Mouse (Mus musculus): ENCODE measurements around the gene Dcdc2a. TPM values are rescaled to one million over a fixed set of nuclear protein-coding genes. Genes with fewer than 3 reads are reported as not detected.
A peak's percentile ranks its signal among the peaks of the same experiment; 100 is the strongest.

Dcdc2a gene
- polyA plus RNA-seq, 1 experiment from 2014 or later = 1.4 TPM

DNA sequence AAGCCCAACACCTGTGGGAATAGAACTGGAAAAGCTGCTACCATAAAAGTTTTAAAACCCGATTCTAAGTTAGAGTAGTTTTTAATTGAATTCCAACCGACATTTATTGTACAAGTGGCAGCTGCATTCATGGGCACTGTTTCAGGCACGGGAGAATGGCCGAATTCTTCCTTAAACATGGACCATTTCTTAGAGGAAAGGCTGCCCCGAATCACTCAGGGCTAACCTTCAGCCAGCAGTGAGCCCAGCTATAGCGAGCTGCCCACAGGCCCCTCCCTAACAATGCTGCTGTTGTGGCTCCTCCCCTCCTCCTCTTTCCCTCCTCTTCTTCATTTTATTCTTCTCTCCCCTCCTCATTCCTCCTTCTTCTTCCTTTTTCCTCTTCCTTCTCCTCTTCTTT, 44.8 kb downstream of the Dcdc2a start:
- H3K9me3 ChIP-seq (replicated peaks; ENCODE audit: control insufficient read depth, low read length) = no peaks in the 10 kb centered on the region
- H3K4me2 ChIP-seq (ENCODE audit: low read length) = no peak overlapping the region
- H3K4me1 ChIP-seq (ENCODE audit: control insufficient read depth, insufficient read depth, low read length) = no peaks in the 10 kb centered on the region
- no peaks in the 10 kb centered on the region for H3K36me3 ChIP-seq (ENCODE audit: control insufficient read depth, insufficient read depth, low read length)
- H3K27me3 ChIP-seq (replicated peaks; ENCODE audit: control insufficient read depth, insufficient read depth, low read length) = no peaks in the 10 kb centered on the region
- no peak overlapping the region for H3K4me3 ChIP-seq (ENCODE audit: low read depth, low read length)
- no peak overlapping the region for H3K9ac ChIP-seq (ENCODE audit: low read length)
- no peak for ATAC-seq
- WGBS = 70% methylated on average over 6 of the region's 6 CpGs
- no peak overlapping the region for H3K27ac ChIP-seq (ENCODE audit: low read depth, low read length)
- no peak for DNase-seq (ENCODE audit: low spot score)

- Histone ChIP-seq H3K9me3 (replicated peaks; ENCODE audit: control insufficient read depth, low read length) (no peaks in the 10 kb centered on the region), H3K27ac (ENCODE audit: low read depth, low read length) (no peak overlapping the region), H3K36me3 (ENCODE audit: control insufficient read depth, insufficient read depth, low read length) (no peaks in the 10 kb centered on the region), H3K4me2 (ENCODE audit: low read length) (no peak overlapping the region), H3K27me3 (replicated peaks; ENCODE audit: control insufficient read depth, insufficient read depth, low read length) (no peaks in the 10 kb centered on the region), H3K9ac (ENCODE audit: low read length) (no peak overlapping the region), H3K4me1 (ENCODE audit: control insufficient read depth, insufficient read depth, low read length) (no peaks in the 10 kb centered on the region), H3K4me3 (ENCODE audit: low read depth, low read length) (no peak overlapping the region)
- ATAC-seq (no peak), DNase-seq (ENCODE audit: low spot score) (no peak)
Measured at GRCm38 (mm10) chr13:25105671-25106070, 49.9 kb downstream of the Dcdc2a start.

DNA sequence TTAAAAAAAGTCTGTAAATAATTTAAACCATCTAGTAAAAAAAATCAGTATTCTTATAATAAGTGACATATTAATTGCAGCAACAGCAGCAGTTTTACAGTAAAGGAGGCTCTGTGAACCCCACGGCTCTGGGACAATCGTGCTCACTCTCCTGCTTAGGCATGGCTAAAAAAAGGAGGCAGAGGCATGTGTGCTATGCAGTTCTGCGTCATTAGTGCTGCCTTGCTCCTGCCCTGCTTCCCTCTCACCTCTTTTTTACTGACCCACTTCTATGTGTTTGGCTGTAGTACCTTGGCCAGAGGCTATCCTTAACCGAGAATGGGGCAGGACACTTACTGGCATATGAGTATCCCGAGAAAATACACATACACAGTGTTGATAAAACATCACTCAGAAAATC, 50.9 kb downstream of the Dcdc2a start:
- no peak overlapping the region for H3K9ac ChIP-seq (ENCODE audit: low read length)
- 83% methylated on average over 5 of the region's 5 CpGs for WGBS
- H3K4me3 ChIP-seq (ENCODE audit: low read depth, low read length) = no peak overlapping the region
- ATAC-seq (no peak), DNase-seq (ENCODE audit: low spot score) (no peak)
- H3K4me1 ChIP-seq (ENCODE audit: control insufficient read depth, insufficient read depth, low read length) = no peaks in the 10 kb centered on the region
- no peaks in the 10 kb centered on the region for H3K36me3 ChIP-seq (ENCODE audit: control insufficient read depth, insufficient read depth, low read length)
- H3K27ac ChIP-seq (ENCODE audit: low read depth, low read length) = no peak overlapping the region
- no peak overlapping the region for H3K4me2 ChIP-seq (ENCODE audit: low read length)
- no peaks in the 10 kb centered on the region for H3K9me3 ChIP-seq (replicated peaks; ENCODE audit: control insufficient read depth, low read length)
- no peaks in the 10 kb centered on the region for H3K27me3 ChIP-seq (replicated peaks; ENCODE audit: control insufficient read depth, insufficient read depth, low read length)

DNA sequence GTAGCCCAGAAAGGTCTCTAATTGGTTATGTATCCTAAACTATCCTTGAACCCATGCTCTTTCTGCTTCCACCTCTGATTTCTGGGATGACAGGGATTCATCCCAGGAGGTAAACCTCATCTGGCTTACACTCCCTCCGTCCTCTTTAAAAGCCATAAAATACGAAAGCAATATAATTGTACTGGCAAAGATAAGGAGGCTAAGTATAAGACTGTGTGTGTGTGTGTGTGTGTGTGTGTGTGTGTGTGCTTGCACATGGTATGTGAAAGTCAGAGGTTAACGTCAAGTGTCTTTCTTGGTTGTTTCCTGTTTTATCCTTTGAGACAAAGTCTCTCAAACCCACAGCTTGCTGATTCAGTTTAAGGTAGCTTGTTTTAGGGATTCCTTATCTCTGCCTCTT, 52.5 kb downstream of the Dcdc2a start:
- no peak overlapping the region for H3K27ac ChIP-seq (ENCODE audit: low read depth, low read length)
- DNase-seq (ENCODE audit: low spot score) = no peak
- WGBS = 89% methylated on average over 3 of the region's 3 CpGs

GRCm38 (mm10) chr13:25110592-25111095, 54.8 kb downstream of the Dcdc2a start:
- ATAC-seq (no peak), DNase-seq (ENCODE audit: low spot score) (no peak)
- Histone ChIP-seq H3K9me3 (replicated peaks; ENCODE audit: control insufficient read depth, low read length) (no peaks in the 10 kb centered on the region), H3K9ac (ENCODE audit: low read length) (no peak overlapping the region), H3K4me2 (ENCODE audit: low read length) (no peak overlapping the region), H3K27ac (ENCODE audit: low read depth, low read length) (no peak overlapping the region), H3K4me1 (ENCODE audit: control insufficient read depth, insufficient read depth, low read length) (no peaks in the 10 kb centered on the region), H3K27me3 (replicated peaks; ENCODE audit: control insufficient read depth, insufficient read depth, low read length) (no peaks in the 10 kb centered on the region), H3K4me3 (ENCODE audit: low read depth, low read length) (no peak overlapping the region), H3K36me3 (ENCODE audit: control insufficient read depth, insufficient read depth, low read length) (no peaks in the 10 kb centered on the region)
- 80% methylated on average over 5 of the region's 5 CpGs for WGBS

More for the DNA sequence above, 52.5 kb downstream of the Dcdc2a start:
- no peak overlapping the region for H3K4me2 ChIP-seq (ENCODE audit: low read length)
- H3K9ac ChIP-seq (ENCODE audit: low read length) = no peak overlapping the region
- no peaks in the 10 kb centered on the region for H3K27me3 ChIP-seq (replicated peaks; ENCODE audit: control insufficient read depth, insufficient read depth, low read length)
- no peak overlapping the region for H3K4me3 ChIP-seq (ENCODE audit: low read depth, low read length)
- H3K36me3 ChIP-seq (ENCODE audit: control insufficient read depth, insufficient read depth, low read length) = no peaks in the 10 kb centered on the region
- ATAC-seq = no peak
- no peaks in the 10 kb centered on the region for H3K4me1 ChIP-seq (ENCODE audit: control insufficient read depth, insufficient read depth, low read length)
- no peaks in the 10 kb centered on the region for H3K9me3 ChIP-seq (replicated peaks; ENCODE audit: control insufficient read depth, low read length)

GRCm38 (mm10) chr13:25115429-25115881, 59.7 kb downstream of the Dcdc2a start:
- Histone ChIP-seq H3K4me3 (ENCODE audit: low read depth, low read length) (peak overlapping the region; percentile 30), H3K27ac (ENCODE audit: low read depth, low read length) (peak overlapping the region; percentile 75; the same call in 1 of the 2 replicates), H3K4me1 (ENCODE audit: control insufficient read depth, insufficient read depth, low read length) (no peaks in the 10 kb centered on the region), H3K9ac (ENCODE audit: low read length) (peak overlapping the region; percentile 55), H3K27me3 (replicated peaks; ENCODE audit: control insufficient read depth, insufficient read depth, low read length) (no peaks in the 10 kb centered on the region), H3K36me3 (ENCODE audit: control insufficient read depth, insufficient read depth, low read length) (no peaks in the 10 kb centered on the region), H3K4me2 (ENCODE audit: low read length) (peak overlapping the region; percentile 61), H3K9me3 (replicated peaks; ENCODE audit: control insufficient read depth, low read length) (no peaks in the 10 kb centered on the region)
- DNase-seq (ENCODE audit: low spot score) = peak; percentile 87
- peak; percentile 95 for ATAC-seq
- 16% methylated on average over 12 of the region's 12 CpGs for WGBS

GRCm38 (mm10) chr13:25115971-25116370, 60.2 kb downstream of the Dcdc2a start:
- Histone ChIP-seq H3K27ac (ENCODE audit: low read depth, low read length) (peak overlapping the region; percentile 75; the same call in 1 of the 2 replicates), H3K4me3 (ENCODE audit: low read depth, low read length) (peak overlapping the region; percentile 30), H3K9me3 (replicated peaks; ENCODE audit: control insufficient read depth, low read length) (no peaks in the 10 kb centered on the region), H3K4me2 (ENCODE audit: low read length) (peak overlapping the region; percentile 61), H3K36me3 (ENCODE audit: control insufficient read depth, insufficient read depth, low read length) (no peaks in the 10 kb centered on the region), H3K9ac (ENCODE audit: low read length) (peak overlapping the region; percentile 55), H3K27me3 (replicated peaks; ENCODE audit: control insufficient read depth, insufficient read depth, low read length) (no peaks in the 10 kb centered on the region), H3K4me1 (ENCODE audit: control insufficient read depth, insufficient read depth, low read length) (no peaks in the 10 kb centered on the region)
- DNase-seq (ENCODE audit: low spot score) (peak; percentile 80), ATAC-seq (peak; percentile 65)
- 2% methylated on average over 11 of the region's 11 CpGs for WGBS

- ATAC-seq (peak; percentile 42; the same call in 1 of the 2 replicates), DNase-seq (ENCODE audit: low spot score) (peak; percentile 65)
- H3K27ac ChIP-seq (ENCODE audit: low read depth, low read length) = no peak overlapping the region
- no peaks in the 10 kb centered on the region for H3K36me3 ChIP-seq (ENCODE audit: control insufficient read depth, insufficient read depth, low read length)
- H3K4me2 ChIP-seq (ENCODE audit: low read length) = no peak overlapping the region
- H3K4me1 ChIP-seq (ENCODE audit: control insufficient read depth, insufficient read depth, low read length) = no peaks in the 10 kb centered on the region
- no peak overlapping the region for H3K9ac ChIP-seq (ENCODE audit: low read length)
- 72% methylated on average over 8 of the region's 8 CpGs for WGBS
- no peaks in the 10 kb centered on the region for H3K9me3 ChIP-seq (replicated peaks; ENCODE audit: control insufficient read depth, low read length)
- no peaks in the 10 kb centered on the region for H3K27me3 ChIP-seq (replicated peaks; ENCODE audit: control insufficient read depth, insufficient read depth, low read length)
- no peak overlapping the region for H3K4me3 ChIP-seq (ENCODE audit: low read depth, low read length)
Measured at GRCm38 (mm10) chr13:25122740-25123335, 67.0 kb downstream of the Dcdc2a start.

DNA sequence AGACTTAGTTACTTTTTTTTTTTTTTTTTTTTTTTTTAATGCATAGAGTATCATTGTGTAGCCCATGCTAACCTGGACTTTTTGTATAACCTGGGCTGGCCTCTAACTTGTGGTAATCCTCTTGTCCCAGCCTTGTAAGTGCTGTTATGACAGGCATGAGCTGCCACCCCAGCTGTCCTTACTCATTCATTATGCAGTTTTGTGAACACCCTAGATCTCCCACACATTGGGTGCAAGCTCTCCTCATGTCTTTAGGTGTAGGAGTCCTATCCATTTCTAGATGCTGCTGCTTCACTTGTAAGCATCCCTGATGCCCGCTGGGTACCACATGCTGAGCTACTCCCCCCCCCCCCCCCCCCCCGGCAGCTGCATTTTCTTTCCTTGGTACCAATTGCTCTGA, 71.4 kb downstream of the Dcdc2a start:
- WGBS = 80% methylated on average over 1 of the region's 2 CpGs
- no peak overlapping the region for H3K4me2 ChIP-seq (ENCODE audit: low read length)
- no peaks in the 10 kb centered on the region for H3K36me3 ChIP-seq (ENCODE audit: control insufficient read depth, insufficient read depth, low read length)
- ATAC-seq (no peak), DNase-seq (ENCODE audit: low spot score) (no peak)
- H3K4me3 ChIP-seq (ENCODE audit: low read depth, low read length) = no peak overlapping the region
- H3K9ac ChIP-seq (ENCODE audit: low read length) = no peak overlapping the region
- no peaks in the 10 kb centered on the region for H3K4me1 ChIP-seq (ENCODE audit: control insufficient read depth, insufficient read depth, low read length)
- no peak overlapping the region for H3K27ac ChIP-seq (ENCODE audit: low read depth, low read length)
- H3K9me3 ChIP-seq (replicated peaks; ENCODE audit: control insufficient read depth, low read length) = no peaks in the 10 kb centered on the region
- H3K27me3 ChIP-seq (replicated peaks; ENCODE audit: control insufficient read depth, insufficient read depth, low read length) = no peaks in the 10 kb centered on the region
